Mouse (Mus musculus) neural tube, embryonic 15.5 days (tissue): ENCODE data around the gene Slc1a1. TPM values are rescaled to one million over a fixed set of nuclear protein-coding genes. Genes with fewer than 3 reads are reported as not detected.

ENCODE experiments used
- ATAC-seq: fragments of 200-750 bp; cut with Nextera tagmentation; 2 replicates; pipeline ENCODE4 v1.8.0; 2017; ENCODE audit warnings: mild to moderate bottlenecking, moderate TSS enrichment, moderate library complexity; ENCODE audit not compliant: low FRiP score
- H3K27ac ChIP-seq: fragments of 300-500 bp; sonication (generic); replicated peaks from 2 replicates; pipeline ENCODE4 v1.5.1; 2015; ENCODE audit warnings: mild to moderate bottlenecking, inconsistent platforms
- H3K27me3 ChIP-seq: fragments of 300-500 bp; sonication (generic); replicated peaks from 2 replicates; pipeline ENCODE4 v1.6.1; 2015; ENCODE audit warnings: inconsistent platforms
- H3K36me3 ChIP-seq: fragments of 300-500 bp; sonication (generic); 2 replicates; pipeline ENCODE4 v1.6.1; 2015; ENCODE audit warnings: inconsistent platforms
- H3K4me1 ChIP-seq: fragments of 300-500 bp; sonication (generic); 2 replicates; pipeline ENCODE4 v1.6.1; 2015; ENCODE audit warnings: inconsistent platforms
- H3K4me2 ChIP-seq: fragments of 300-500 bp; sonication (generic); 2 replicates; pipeline ENCODE4 v1.6.1; 2015; ENCODE audit warnings: inconsistent platforms, mild to moderate bottlenecking, moderate library complexity
- H3K4me3 ChIP-seq: fragments of 300-500 bp; sonication (generic); replicated peaks from 2 replicates; pipeline ENCODE4 v1.5.1; 2015; ENCODE audit warnings: mild to moderate bottlenecking, inconsistent platforms
- H3K9ac ChIP-seq: fragments of 300-500 bp; sonication (generic); replicated peaks from 2 replicates; pipeline ENCODE4 v1.6.1; 2015; ENCODE audit warnings: mild to moderate bottlenecking, inconsistent platforms
- H3K9me3 ChIP-seq: fragments of 300-500 bp; sonication (generic); replicated peaks from 2 replicates; pipeline ENCODE4 v1.6.1; 2016; ENCODE audit warnings: inconsistent platforms
- WGBS: fragments of 180-500 bp; shearing (Covaris S2); methylation state at CpG from one replicate; pipeline ENCODE4 v1.1.7; 2015; ENCODE audit warnings: mixed read lengths; 5-methylcytosine and 5-hydroxymethylcytosine counted together
- polyA plus RNA-seq: library from polyadenylated mRNA; unstranded; fragments of >200 nt; fragmentation: Nextera tagmentation; extraction: Ambion mirVana; gene quantifications from 2 replicates; pipeline ENCODE4 v1.2.1, GENCODE M21; 2015

Slc1a1 gene
- polyA plus RNA-seq, 1 experiment from 2014 or later: 57.3 TPM

DNA sequence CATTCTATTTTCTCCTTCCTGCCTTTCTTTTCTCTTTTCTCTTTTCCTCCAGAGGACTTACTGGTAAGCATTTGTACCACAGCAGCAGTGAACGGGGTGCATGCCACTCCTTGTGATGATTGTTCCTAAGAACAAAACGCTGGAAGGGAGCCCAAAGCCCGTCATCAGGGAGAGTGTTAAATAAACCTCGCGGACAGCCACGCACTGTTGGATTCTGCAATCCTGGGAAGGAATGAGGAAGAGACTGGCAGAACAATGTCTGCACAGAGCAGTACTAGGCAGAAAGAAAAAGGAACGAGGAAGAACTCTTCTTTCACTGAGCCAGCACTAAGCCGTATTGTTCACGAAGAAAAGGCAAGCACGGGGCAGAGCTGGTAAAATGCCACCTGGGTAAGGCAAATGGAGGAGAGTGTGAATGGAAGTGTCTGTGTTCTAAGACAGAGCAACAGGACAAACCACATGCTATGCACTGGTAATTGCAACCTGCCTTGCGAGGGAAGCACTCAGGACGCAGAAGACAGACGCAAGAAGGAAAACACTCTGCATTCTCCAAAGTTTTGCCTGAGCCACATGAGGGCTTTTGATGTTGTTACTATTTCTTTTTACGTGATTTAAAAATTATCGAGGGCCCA is 7.0 kb upstream of the Slc1a1 start:
- Histone ChIP-seq H3K27ac (no peak overlapping the region), H3K4me1 (peaks cover 9% of the 10 kb centered on the region), H3K4me3 (peak overlapping the region; percentile 12; the same call in 1 of the 2 replicates), H3K9ac (peak overlapping the region; percentile 36; the same call in 1 of the 2 replicates), H3K9me3 (no peaks in the 10 kb centered on the region), H3K36me3 (no peaks in the 10 kb centered on the region), H3K27me3 (no peaks in the 10 kb centered on the region), H3K4me2 (peak overlapping the region; percentile 51)
- peak; percentile 11; the same call in 1 of the 2 replicates for ATAC-seq
- WGBS: 19% methylated on average over 15 of the region's 15 CpGs

DNA sequence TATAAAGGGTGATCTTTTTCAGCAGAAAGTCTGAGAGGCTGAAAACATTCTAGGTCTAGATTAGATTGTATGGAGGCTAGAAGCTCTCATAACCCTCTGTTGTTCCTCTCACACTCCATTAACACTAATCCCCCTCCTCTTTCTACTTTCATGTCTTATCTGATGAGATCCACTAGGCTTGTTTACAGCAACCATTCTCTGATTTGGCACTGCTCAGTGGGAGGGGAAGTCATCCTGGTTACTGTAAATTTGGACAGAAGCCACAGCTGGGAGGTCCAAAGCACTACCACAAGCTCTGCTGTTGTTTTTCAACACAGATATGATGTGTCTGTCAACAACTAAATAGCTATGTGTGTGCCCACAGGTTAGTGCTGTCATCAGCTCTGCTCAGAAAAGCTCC is 3.5 kb upstream of the Slc1a1 start:
- peaks cover 21% of the 10 kb centered on the region for H3K4me1 ChIP-seq
- no peaks in the 10 kb centered on the region for H3K9me3 ChIP-seq
- H3K4me2 ChIP-seq: no peak overlapping the region
- H3K27me3 ChIP-seq: no peaks in the 10 kb centered on the region
- H3K36me3 ChIP-seq: no peaks in the 10 kb centered on the region
- H3K27ac ChIP-seq: no peak overlapping the region
- no peak for ATAC-seq
- no peak overlapping the region for H3K4me3 ChIP-seq
- H3K9ac ChIP-seq: no peak overlapping the region

GRCm38 (mm10) chr19:28832605-28833004 is 2.2 kb upstream of the Slc1a1 start:
- no peaks in the 10 kb centered on the region for H3K9me3 ChIP-seq
- H3K4me2 ChIP-seq: no peak overlapping the region
- no peak for ATAC-seq
- H3K27ac ChIP-seq: no peak overlapping the region
- 94% methylated on average over 3 of the region's 3 CpGs for WGBS
- H3K4me1 ChIP-seq: peaks cover 27% of the 10 kb centered on the region
- H3K36me3 ChIP-seq: no peaks in the 10 kb centered on the region
- no peak overlapping the region for H3K4me3 ChIP-seq
- no peaks in the 10 kb centered on the region for H3K27me3 ChIP-seq
- H3K9ac ChIP-seq: no peak overlapping the region

DNA sequence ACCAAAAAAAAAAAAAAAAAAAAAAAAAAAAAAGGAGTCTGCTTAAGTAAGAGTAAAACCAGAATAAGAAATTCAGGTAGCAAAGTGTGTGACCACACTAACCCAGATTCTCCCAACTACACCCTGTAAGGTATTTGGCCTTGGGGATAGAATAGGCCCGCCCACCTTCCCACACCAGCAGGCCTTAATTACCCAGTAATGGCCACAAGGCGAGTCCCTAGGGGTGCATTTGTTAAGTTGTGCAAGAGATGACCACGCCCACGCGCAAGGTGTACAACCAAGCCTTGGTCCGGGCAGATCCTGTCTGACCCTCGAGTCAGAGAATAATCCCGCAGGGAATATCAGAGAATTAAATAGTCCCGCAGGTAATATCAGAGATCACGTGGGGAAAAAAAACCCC is 461 bp upstream of the Slc1a1 start:
- Histone ChIP-seq H3K27me3 (no peaks in the 10 kb centered on the region), H3K4me1 (peaks cover 21% of the 10 kb centered on the region), H3K27ac (peak overlapping the region; percentile 85), H3K9ac (peak overlapping the region; percentile 64), H3K4me2 (peak overlapping the region; percentile 85), H3K4me3 (peak overlapping the region; percentile 61), H3K9me3 (no peaks in the 10 kb centered on the region), H3K36me3 (no peaks in the 10 kb centered on the region)
- WGBS: 7% methylated on average over 10 of the region's 10 CpGs
- ATAC-seq: peak; percentile 48

GRCm38 (mm10) chr19:28835500-28835864 is 633 bp downstream of the Slc1a1 start:
- Histone ChIP-seq H3K27me3 (no peaks in the 10 kb centered on the region), H3K9ac (peak overlapping the region; percentile 64), H3K4me2 (peak overlapping the region; percentile 85), H3K4me3 (peak overlapping the region; percentile 61), H3K9me3 (no peaks in the 10 kb centered on the region), H3K36me3 (no peaks in the 10 kb centered on the region; the same call in 1 of the 2 replicates), H3K27ac (peak overlapping the region; percentile 85), H3K4me1 (peaks cover 21% of the 10 kb centered on the region)
- ATAC-seq: peak; percentile 40
- 5% methylated on average over 9 of the region's 9 CpGs for WGBS

DNA sequence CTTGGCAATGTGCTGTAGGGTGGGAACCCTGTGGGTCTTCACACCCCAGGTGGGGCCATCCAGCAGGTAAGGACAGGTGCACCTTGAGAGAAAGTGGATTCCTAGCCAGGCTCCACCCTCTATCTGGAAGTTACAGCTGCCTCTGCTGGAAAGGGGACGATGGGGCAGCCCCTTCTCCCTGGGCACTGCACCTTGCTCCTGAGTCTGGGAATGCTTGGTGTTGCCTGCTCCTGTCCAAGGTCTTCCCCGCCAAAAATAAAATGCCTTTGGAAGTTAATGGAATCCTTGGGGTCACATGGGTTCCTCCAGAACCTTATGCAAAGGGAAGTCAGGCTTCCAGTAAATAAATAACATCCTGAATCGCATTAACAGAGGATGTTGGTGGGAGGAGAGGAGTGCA is 1.3 kb downstream of the Slc1a1 start:
- no peaks in the 10 kb centered on the region for H3K27me3 ChIP-seq
- H3K9me3 ChIP-seq: no peaks in the 10 kb centered on the region
- peak overlapping the region; percentile 64 for H3K9ac ChIP-seq
- WGBS: 58% methylated on average over 3 of the region's 3 CpGs
- ATAC-seq: no peak
- peaks cover 21% of the 10 kb centered on the region for H3K4me1 ChIP-seq
- no peak overlapping the region for H3K27ac ChIP-seq
- H3K4me3 ChIP-seq: peak overlapping the region; percentile 61
- H3K4me2 ChIP-seq: peak overlapping the region; percentile 85
- H3K36me3 ChIP-seq: no peaks in the 10 kb centered on the region; the same call in 1 of the 2 replicates

GRCm38 (mm10) chr19:28836651-28837410 is 2.0 kb downstream of the Slc1a1 start:
- ATAC-seq: no peak
- 73% methylated on average over 11 of the region's 11 CpGs for WGBS
- peaks cover 21% of the 10 kb centered on the region for H3K4me1 ChIP-seq
- peak overlapping the region; percentile 85 for H3K4me2 ChIP-seq
- no peaks in the 10 kb centered on the region; the same call in 1 of the 2 replicates for H3K36me3 ChIP-seq
- H3K9ac ChIP-seq: no peak overlapping the region
- H3K27ac ChIP-seq: no peak overlapping the region
- no peaks in the 10 kb centered on the region for H3K9me3 ChIP-seq
- no peaks in the 10 kb centered on the region for H3K27me3 ChIP-seq
- 0 out of 2 replicates have a peak overlapping the region, but pooled peaks have one; percentile 5 for H3K4me3 ChIP-seq

GRCm38 (mm10) chr19:28838796-28839195 is 3.9 kb downstream of the Slc1a1 start:
- peaks cover 21% of the 10 kb centered on the region for H3K4me1 ChIP-seq
- H3K27ac ChIP-seq: no peak overlapping the region
- no peaks in the 10 kb centered on the region; the same call in 1 of the 2 replicates for H3K36me3 ChIP-seq
- H3K9me3 ChIP-seq: no peaks in the 10 kb centered on the region
- H3K27me3 ChIP-seq: no peaks in the 10 kb centered on the region
- 75% methylated on average over 2 of the region's 2 CpGs for WGBS
- H3K4me2 ChIP-seq: no peak overlapping the region
- ATAC-seq: no peak
- no peak overlapping the region for H3K4me3 ChIP-seq
- no peak overlapping the region for H3K9ac ChIP-seq

- Histone ChIP-seq H3K4me2 (no peak overlapping the region), H3K4me1 (peaks cover 7% of the 10 kb centered on the region; the same call in 1 of the 2 replicates), H3K9me3 (no peaks in the 10 kb centered on the region), H3K4me3 (no peak overlapping the region), H3K36me3 (no peaks in the 10 kb centered on the region), H3K27me3 (no peaks in the 10 kb centered on the region), H3K27ac (no peak overlapping the region), H3K9ac (no peak overlapping the region)
- WGBS: 54% methylated on average over 8 of the region's 8 CpGs
- no peak for ATAC-seq
Observed at GRCm38 (mm10) chr19:28844946-28845710, 10.3 kb downstream of the Slc1a1 start.

- H3K27me3 ChIP-seq: no peaks in the 10 kb centered on the region
- WGBS: 94% methylated on average over 3 of the region's 3 CpGs
- H3K4me1 ChIP-seq: no peaks in the 10 kb centered on the region
- no peak overlapping the region for H3K4me3 ChIP-seq
- H3K27ac ChIP-seq: no peak overlapping the region
- no peak overlapping the region for H3K9ac ChIP-seq
- no peaks in the 10 kb centered on the region for H3K9me3 ChIP-seq
- H3K36me3 ChIP-seq: no peaks in the 10 kb centered on the region
- ATAC-seq: no peak
- no peak overlapping the region for H3K4me2 ChIP-seq
Observed at GRCm38 (mm10) chr19:28850510-28850909, 15.7 kb downstream of the Slc1a1 start.

DNA sequence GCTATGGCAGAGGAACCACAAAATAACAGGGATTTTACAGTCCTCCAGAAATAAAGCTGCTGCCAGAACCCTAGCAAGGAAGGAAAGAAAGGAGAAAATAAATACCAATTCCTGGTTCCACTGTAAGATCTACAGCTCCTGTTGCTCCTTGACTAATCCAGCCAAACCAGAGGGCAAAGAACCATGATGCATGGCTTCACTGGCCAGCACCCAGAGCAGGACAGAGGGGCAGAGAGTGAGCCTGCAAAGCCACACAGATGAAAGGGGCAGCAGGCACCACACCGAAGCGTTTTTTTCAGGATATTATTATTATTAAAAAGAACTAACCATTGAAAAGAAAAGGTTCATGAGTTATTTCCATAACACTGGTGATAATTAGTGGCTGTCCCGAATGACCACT is 17.2 kb downstream of the Slc1a1 start:
- WGBS: 93% methylated on average over 3 of the region's 3 CpGs
- Histone ChIP-seq H3K36me3 (no peaks in the 10 kb centered on the region), H3K4me2 (no peak overlapping the region), H3K4me1 (no peaks in the 10 kb centered on the region), H3K4me3 (no peak overlapping the region), H3K9me3 (no peaks in the 10 kb centered on the region), H3K27me3 (no peaks in the 10 kb centered on the region), H3K27ac (no peak overlapping the region), H3K9ac (no peak overlapping the region)
- ATAC-seq: no peak
